In the genomic region with DNA sequence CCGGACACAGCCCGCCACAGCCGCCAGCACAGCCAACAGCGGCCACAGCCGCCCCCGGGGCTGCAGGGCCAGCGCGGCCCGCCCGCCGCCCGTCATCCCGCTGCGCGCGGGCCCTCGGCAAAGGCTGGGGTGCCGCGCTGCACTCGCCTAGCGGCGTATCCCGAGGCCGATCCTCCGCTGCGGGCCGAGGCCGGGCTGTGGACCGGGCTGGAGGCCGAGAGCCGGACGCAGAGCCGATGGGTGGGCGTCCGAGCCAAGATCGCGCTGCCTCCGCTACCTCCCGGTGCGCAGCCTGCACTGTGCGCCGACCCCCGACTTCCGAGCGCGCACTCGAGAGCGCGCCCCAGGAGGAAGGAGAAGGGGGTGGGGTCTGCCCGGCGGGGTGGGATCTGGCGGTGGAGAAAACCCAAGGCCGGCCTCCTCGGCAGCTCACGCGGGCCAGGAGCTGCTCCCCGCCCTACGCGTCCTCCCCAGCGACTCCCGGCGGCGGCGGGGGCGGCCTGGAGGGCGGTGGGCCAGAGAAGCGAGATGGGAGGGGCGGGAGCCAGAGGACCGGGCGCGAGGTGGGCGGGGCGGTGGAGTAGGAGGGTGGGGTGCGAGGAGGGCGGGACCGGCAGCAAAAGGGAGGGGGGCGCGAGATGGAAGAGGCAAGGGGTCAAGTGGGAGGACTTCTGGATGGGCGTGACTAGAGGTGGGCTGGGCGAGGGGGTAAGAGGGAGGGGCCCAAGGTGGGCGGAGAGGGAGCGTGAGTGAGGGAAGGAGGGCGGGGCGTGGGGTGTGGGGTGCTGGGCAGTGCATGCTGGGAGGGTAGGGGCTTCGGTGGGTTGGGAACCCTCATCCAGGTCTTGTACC, we compare ENCODE assay signal across 8 mouse cellular contexts. TPM values are rescaled to one million over a fixed set of nuclear protein-coding genes. Genes with fewer than 3 reads are reported as not detected.
DNase-seq lines count a peak whose midpoint lies in the region; ATAC-seq and TF ChIP-seq lines count a peak whose summit lies in the region.

Gene Lamc1, minus strand, starts transcription at position 343 of the 852 bp plus-strand sequence.

- peak within 1 kb of the TSS; percentile 97 for H3K4me2 ChIP-seq in forebrain, embryonic 12.5 days
- H3K4me2 ChIP-seq in heart, embryonic 16.5 days (ENCODE audit: low read depth, low read length) = peak within 1 kb of the TSS; percentile 80
- peak within 1 kb of the TSS; percentile 88 for H3K4me2 ChIP-seq in liver, embryonic 15.5 days
- peak within 1 kb of the TSS; percentile 97 for H3K4me2 ChIP-seq in neural tube, embryonic 12.5 days (replicated peaks)
- H3K4me2 ChIP-seq in stomach, postnatal 0 days (replicated peaks; ENCODE audit: low read depth) = peak within 1 kb of the TSS; percentile 77

- TF ChIP-seq EP300 in stomach, postnatal 0 days (optimal IDR thresholded peaks at IDR 0.05) = no peak

- H3K27me3 ChIP-seq in E14TG2a.4 (ENCODE audit: insufficient read depth, low read length) = no peaks in the 10 kb centered on the region
- H3K27me3 ChIP-seq in forebrain, embryonic 12.5 days = no peaks in the 10 kb centered on the region
- H3K27me3 ChIP-seq in heart, embryonic 16.5 days (ENCODE audit: control insufficient read depth, insufficient read depth, low read length) = no peaks in the 10 kb centered on the region
- peaks cover 30% of the 10 kb centered on the region for H3K27me3 ChIP-seq in liver, embryonic 15.5 days
- H3K27me3 ChIP-seq in neural tube, embryonic 12.5 days (replicated peaks) = no peaks in the 10 kb centered on the region
- no peaks in the 10 kb centered on the region for H3K27me3 ChIP-seq in stomach, postnatal 0 days (ENCODE audit: control insufficient read depth, insufficient read depth, low read length)

- H3K9ac ChIP-seq in forebrain, embryonic 12.5 days = peak within 1 kb of the TSS; percentile 94
- peak within 1 kb of the TSS; percentile 90 for H3K9ac ChIP-seq in heart, embryonic 16.5 days (ENCODE audit: low read length)
- peak within 1 kb of the TSS; percentile 62 for H3K9ac ChIP-seq in liver, embryonic 15.5 days
- peak within 1 kb of the TSS; percentile 95 for H3K9ac ChIP-seq in neural tube, embryonic 12.5 days
- peak within 1 kb of the TSS; percentile 93 for H3K9ac ChIP-seq in stomach, postnatal 0 days (ENCODE audit: low read length)

- peak; percentile 12 for DNase-seq in c-Kit-negative CD71-positive TER-119-positive erythroid progenitor cells, embryonic 14.5 days (ENCODE audit: low read depth, low spot score)
- peak; percentile 94 to 97 for DNase-seq in kidney, postnatal 25 days
- DNase-seq in stomach, postnatal 0 days (ENCODE audit: low spot score) = peak; percentile 95

- peak within 1 kb of the TSS; percentile 94 for H3K4me3 ChIP-seq in E14TG2a.4 (replicated peaks; ENCODE audit: low read length)
- H3K4me3 ChIP-seq in forebrain, embryonic 12.5 days (replicated peaks) = peak within 1 kb of the TSS; percentile 95
- peak within 1 kb of the TSS; percentile 70 for H3K4me3 ChIP-seq in heart, embryonic 16.5 days (ENCODE audit: low read length)
- peak within 1 kb of the TSS; percentile 69 for H3K4me3 ChIP-seq in liver, embryonic 15.5 days (replicated peaks)
- H3K4me3 ChIP-seq in neural tube, embryonic 12.5 days = peak within 1 kb of the TSS; percentile 94
- peak within 1 kb of the TSS; percentile 90 for H3K4me3 ChIP-seq in stomach, postnatal 0 days (ENCODE audit: low read depth, low read length)

- no peak for TF ChIP-seq CTCF in E14TG2a.4 (conservative IDR thresholded peaks at IDR 0.05; ENCODE audit: low read length)
- TF ChIP-seq CTCF in stomach, postnatal 0 days (IDR thresholded peaks at IDR 0.05; ENCODE audit: low read depth) = peak; percentile 19; the same call in 1 of the 2 replicates

- WGBS in forebrain, embryonic 12.5 days = under 1% methylated on average over 75 of the region's 85 CpGs
- WGBS in heart, embryonic 16.5 days = under 1% methylated on average over 58 of the region's 85 CpGs
- WGBS in liver, embryonic 15.5 days (ENCODE audit: insufficient replicate concordance) = 0% methylated on average over 84 of the region's 85 CpGs
- under 1% methylated on average over 77 of the region's 85 CpGs for WGBS in neural tube, embryonic 12.5 days
- WGBS in stomach, postnatal 0 days = under 1% methylated on average over 39 of the region's 85 CpGs

- H3K4me1 ChIP-seq in E14TG2a.4 (replicated peaks; ENCODE audit: low read depth, low read length) = peaks cover 52% of the 10 kb centered on the region
- peaks cover 28% of the 10 kb centered on the region for H3K4me1 ChIP-seq in forebrain, embryonic 12.5 days
- H3K4me1 ChIP-seq in heart, embryonic 16.5 days (ENCODE audit: control insufficient read depth, insufficient read depth, low read length) = peaks cover 23% of the 10 kb centered on the region
- H3K4me1 ChIP-seq in liver, embryonic 15.5 days (replicated peaks) = peaks cover 26% of the 10 kb centered on the region
- H3K4me1 ChIP-seq in neural tube, embryonic 12.5 days = peaks cover 25% of the 10 kb centered on the region
- H3K4me1 ChIP-seq in stomach, postnatal 0 days (replicated peaks; ENCODE audit: control insufficient read depth, insufficient read depth) = no peaks in the 10 kb centered on the region; the same call in 1 of the 2 replicates

- ATAC-seq in forebrain, embryonic 12.5 days (ENCODE audit: low FRiP score) = peak; percentile 93
- ATAC-seq in heart, embryonic 16.5 days (replicated peaks; ENCODE audit: extremely low read depth, insufficient read depth, low FRiP score) = peak; percentile 92
- ATAC-seq in liver, embryonic 15.5 days (ENCODE audit: insufficient read depth) = peak; percentile 80
- peak; percentile 91 for ATAC-seq in neural tube, embryonic 12.5 days (ENCODE audit: low FRiP score, low read depth)
- ATAC-seq in stomach, postnatal 0 days (ENCODE audit: low FRiP score, low TSS enrichment) = peak; percentile 91

- peaks cover 16% of the 10 kb centered on the region for H3K36me3 ChIP-seq in E14TG2a.4 (ENCODE audit: insufficient read depth, low read length)
- no peaks in the 10 kb centered on the region for H3K36me3 ChIP-seq in forebrain, embryonic 12.5 days (replicated peaks)
- no peaks in the 10 kb centered on the region for H3K36me3 ChIP-seq in heart, embryonic 16.5 days (ENCODE audit: control insufficient read depth, insufficient read depth)
- no peaks in the 10 kb centered on the region for H3K36me3 ChIP-seq in liver, embryonic 15.5 days (replicated peaks)
- H3K36me3 ChIP-seq in neural tube, embryonic 12.5 days = no peaks in the 10 kb centered on the region
- no peaks in the 10 kb centered on the region for H3K36me3 ChIP-seq in stomach, postnatal 0 days (ENCODE audit: control insufficient read depth, insufficient read depth, low read length)

- H3K27ac ChIP-seq in forebrain, embryonic 12.5 days = peak within 1 kb of the TSS; percentile 91
- peak within 1 kb of the TSS; percentile 93 for H3K27ac ChIP-seq in heart, embryonic 16.5 days (ENCODE audit: low read length)
- H3K27ac ChIP-seq in liver, embryonic 15.5 days (replicated peaks) = peak within 1 kb of the TSS; percentile 66
- peak within 1 kb of the TSS; percentile 82 for H3K27ac ChIP-seq in neural tube, embryonic 12.5 days
- peak within 1 kb of the TSS; percentile 97 for H3K27ac ChIP-seq in stomach, postnatal 0 days (replicated peaks)

- no peaks in the 10 kb centered on the region for H3K9me3 ChIP-seq in E14TG2a.4 (ENCODE audit: low read length)
- no peaks in the 10 kb centered on the region for H3K9me3 ChIP-seq in forebrain, embryonic 12.5 days
- no peaks in the 10 kb centered on the region for H3K9me3 ChIP-seq in heart, embryonic 16.5 days (replicated peaks; ENCODE audit: control insufficient read depth, low read length)
- H3K9me3 ChIP-seq in liver, embryonic 15.5 days (replicated peaks) = no peaks in the 10 kb centered on the region
- no peaks in the 10 kb centered on the region for H3K9me3 ChIP-seq in neural tube, embryonic 12.5 days
- no peaks in the 10 kb centered on the region for H3K9me3 ChIP-seq in stomach, postnatal 0 days (ENCODE audit: control insufficient read depth, low read length)

RNA-seq across cellular contexts. Expression of gene Lamc1, which starts in this region (rescaled TPM):
- polyA plus RNA-seq in forebrain, embryonic 12.5 days (2016; fragmentation: Nextera tagmentation; extraction: Ambion mirVana) = 26.0 and 26.3 TPM in 2 replicates
- polyA plus RNA-seq in heart, embryonic 16.5 days (2015; fragmentation: Nextera tagmentation; extraction: Ambion mirVana) = 73.8 and 85.3 TPM in 2 replicates
- polyA plus RNA-seq in liver, embryonic 15.5 days (2015; fragmentation: Nextera tagmentation; extraction: Ambion mirVana) = 7.1 and 8.9 TPM in 2 replicates
- polyA plus RNA-seq in neural tube, embryonic 12.5 days (2016; fragmentation: Nextera tagmentation; extraction: Ambion mirVana) = 31.7 and 36.8 TPM in 2 replicates
- polyA plus RNA-seq in stomach, postnatal 0 days (2015; fragmentation: Nextera tagmentation; extraction: Ambion mirVana) = 41.6 and 41.8 TPM in 2 replicates

Comparison
In these comparisons a context has a peak if more than half of its experiments do, and no peak if none do; other contexts are left out.
1. Peak in every context shown above with its lines: DNase-seq, ATAC-seq, H3K4me3 ChIP-seq and H3K27ac ChIP-seq.
2. DNase-seq: peak in every context shown above with its lines; median percentile 96 in kidney, postnatal 25 days; 95 in stomach, postnatal 0 days; 12 in c-Kit-negative CD71-positive TER-119-positive erythroid progenitor cells, embryonic 14.5 days.